Mouse (Mus musculus): ENCODE measurements around the gene Hist1h3e.

GRCm38 (mm10) chr13:23530181-23530900, 31.8 kb downstream of the Hist1h3e start:
- TF ChIP-seq POLR2A (IDR thresholded peaks at IDR 0.05; ENCODE audit: control insufficient read depth, extremely low read depth, insufficient read depth, low read length, poor library complexity) (no peak), CTCF (IDR thresholded peaks at IDR 0.05; ENCODE audit: borderline replicate concordance, control insufficient read depth, extremely low read depth, insufficient read depth, low read length, poor library complexity) (no peak)

Data from thymus, adult 2 months (tissue).